Comparison of ENCODE assay signal across 12 mouse cellular contexts in the genomic region with DNA sequence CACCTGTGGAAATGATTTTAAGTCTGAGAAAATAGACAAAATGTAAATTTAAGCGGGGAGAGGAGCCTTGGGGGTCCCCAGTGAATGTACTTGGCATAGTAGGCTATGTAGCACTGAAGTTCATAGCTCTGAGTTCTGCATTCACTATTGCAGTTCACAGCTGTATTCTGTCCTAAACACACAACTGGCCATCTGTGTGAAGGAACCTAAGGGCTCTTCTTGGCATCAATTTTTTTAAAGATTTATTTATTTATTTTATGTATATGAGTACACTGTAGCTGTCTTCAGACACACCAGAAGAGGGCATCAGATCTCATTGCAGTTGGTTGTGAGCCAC.
DNase-seq lines count a peak whose midpoint lies in the region; ATAC-seq and TF ChIP-seq lines count a peak whose summit lies in the region.
"Had no signal": no experiment of that assay in that cellular context is flagged by ENCODE, and none has a peak within 500 bp of the region (broad histone marks: within the 10 kb centered on the region; RNA-seq: fewer than 3 reads in every experiment).

No protein-coding gene starts in this region.

- in situ Hi-C loops in CH12.LX (cut with MboI; ENCODE audit: low pct_ligation_motif_present, low pct_unique_long_range_greater_than_20kb, low sequenced_read_pairs) = loop anchor here (5.0 to 25.0 kb wide), 3 partner anchors 182 to 748 kb away; no protein-coding TSS in a partner anchor

- DNase-seq in CH12.LX (ENCODE audit: extremely low read depth) = no peak
- no peak for DNase-seq in hindbrain, embryonic 14.5 days (ENCODE audit: low spot score)
- DNase-seq in cerebellum, postnatal 10 days = no peak
- DNase-seq in thymus, adult 2 months = no peak

- no peak for TF ChIP-seq CTCF in intestine, postnatal 0 days (IDR thresholded peaks at IDR 0.05; ENCODE audit: low read depth)
- no peak for TF ChIP-seq CTCF in CH12.LX (conservative IDR thresholded peaks at IDR 0.05 in 1 of 2, IDR thresholded peaks at IDR 0.05 in 1 of 2; ENCODE audit: low read depth in 2 of 2, low read length in 2 of 2)
- no peak for TF ChIP-seq CTCF in thymus, adult 2 months (IDR thresholded peaks at IDR 0.05; ENCODE audit: borderline replicate concordance, control insufficient read depth, extremely low read depth, insufficient read depth, low read length, poor library complexity)

- 0 out of 2 replicates have a peak, but pooled peaks have one; percentile 17 for ATAC-seq in intestine, embryonic 15.5 days
- ATAC-seq in intestine, postnatal 0 days = no peak
- ATAC-seq in activated CD4-positive, CD25-positive, alpha-beta regulatory T cell, adult 4 months = peak; percentile 13
- peak; percentile 50; the same call in 1 of the 2 replicates for ATAC-seq in hindbrain, embryonic 14.5 days (ENCODE audit: low FRiP score)
- no peak for ATAC-seq in erythroblast, adult 5-6 weeks (replicated peaks; ENCODE audit: low FRiP score, poor library complexity, severe bottlenecking)
- ATAC-seq: liver, embryonic 12.5 days had no signal

- H3K9ac ChIP-seq in intestine, embryonic 15.5 days = no peak overlapping the region
- H3K9ac ChIP-seq in intestine, postnatal 0 days (ENCODE audit: low read depth, low read length) = no peak overlapping the region
- no peak overlapping the region for H3K9ac ChIP-seq in CH12.LX (ENCODE audit: insufficient read depth, low read depth)
- H3K9ac ChIP-seq in hindbrain, embryonic 14.5 days = no peak overlapping the region
- H3K9ac ChIP-seq: liver, embryonic 12.5 days had no signal

- H3K79me2 ChIP-seq in CH12.LX (replicated peaks; ENCODE audit: control insufficient read depth, extremely low read depth, insufficient read depth, poor library complexity, severe bottlenecking) = no peaks in the 10 kb centered on the region

- no peak overlapping the region for H3K4me3 ChIP-seq in intestine, embryonic 15.5 days (replicated peaks)
- no peak overlapping the region for H3K4me3 ChIP-seq in intestine, postnatal 0 days (ENCODE audit: low read depth, low read length)
- no peak overlapping the region for H3K4me3 ChIP-seq in CH12.LX (replicated peaks in 1 of 3; ENCODE audit: low read depth in 2 of 3, low read length in 2 of 3, poor library complexity in 1 of 3)
- H3K4me3 ChIP-seq in hindbrain, embryonic 14.5 days (replicated peaks; ENCODE audit: low read length) = no peak overlapping the region
- no peak overlapping the region for H3K4me3 ChIP-seq in thymus, adult 2 months (ENCODE audit: control insufficient read depth, insufficient read depth, low read length)
- H3K4me3 ChIP-seq: erythroblast, embryonic 14.5 days; gastrocnemius, adult 2 months; liver, embryonic 12.5 days had no signal

- H3K27me3 ChIP-seq in intestine, embryonic 15.5 days (replicated peaks) = no peaks in the 10 kb centered on the region
- H3K27me3 ChIP-seq in intestine, postnatal 0 days (replicated peaks; ENCODE audit: control insufficient read depth, insufficient read depth, low read length) = no peaks in the 10 kb centered on the region
- H3K27me3 ChIP-seq in CH12.LX (replicated peaks) = no peaks in the 10 kb centered on the region
- no peaks in the 10 kb centered on the region for H3K27me3 ChIP-seq in hindbrain, embryonic 14.5 days (ENCODE audit: control insufficient read depth, insufficient read depth, low read length)
- H3K27me3 ChIP-seq in thymus, adult 2 months (ENCODE audit: control insufficient read depth, insufficient read depth, low read length) = no peaks in the 10 kb centered on the region
- H3K27me3 ChIP-seq: liver, embryonic 12.5 days had no signal

- H3K4me1 ChIP-seq in intestine, embryonic 15.5 days (replicated peaks) = no peaks in the 10 kb centered on the region
- no peaks in the 10 kb centered on the region for H3K4me1 ChIP-seq in intestine, postnatal 0 days (replicated peaks; ENCODE audit: control insufficient read depth, insufficient read depth, low read length)
- H3K4me1 ChIP-seq in CH12.LX (ENCODE audit: control insufficient read depth in 1 of 2, insufficient read depth in 2 of 2) = peaks cover 9 to 40% of the 10 kb centered on the region in 2 experiments; a peak in 3 of 4 replicates
- no peaks in the 10 kb centered on the region for H3K4me1 ChIP-seq in hindbrain, embryonic 14.5 days (replicated peaks; ENCODE audit: control insufficient read depth, insufficient read depth, low read length)
- H3K4me1 ChIP-seq in thymus, adult 2 months (replicated peaks; ENCODE audit: control insufficient read depth, insufficient read depth, low read length) = no peaks in the 10 kb centered on the region
- H3K4me1 ChIP-seq: heart, embryonic 10.5 days had no signal

- TF ChIP-seq POLR2A in CH12.LX (IDR thresholded peaks at IDR 0.05; ENCODE audit: low read depth, low read length) = no peak
- no peak for TF ChIP-seq POLR2A in thymus, adult 2 months (IDR thresholded peaks at IDR 0.05; ENCODE audit: control insufficient read depth, extremely low read depth, insufficient read depth, low read length, poor library complexity)

- H3K36me3 ChIP-seq in intestine, embryonic 15.5 days = no peaks in the 10 kb centered on the region
- no peaks in the 10 kb centered on the region for H3K36me3 ChIP-seq in intestine, postnatal 0 days (ENCODE audit: control insufficient read depth, insufficient read depth)
- H3K36me3 ChIP-seq in CH12.LX (replicated peaks in 1 of 2; ENCODE audit: control insufficient read depth in 1 of 2, insufficient read depth in 1 of 2, low read length in 1 of 2) = peaks cover 0 to 4% of the 10 kb centered on the region in 2 experiments
- H3K36me3 ChIP-seq in hindbrain, embryonic 14.5 days (replicated peaks; ENCODE audit: control insufficient read depth, insufficient read depth) = no peaks in the 10 kb centered on the region
- no peaks in the 10 kb centered on the region for H3K36me3 ChIP-seq in thymus, adult 2 months (ENCODE audit: control insufficient read depth, insufficient read depth, low read length)
- H3K36me3 ChIP-seq: heart, embryonic 10.5 days; liver, embryonic 12.5 days had no signal

- no peak overlapping the region for H3K27ac ChIP-seq in intestine, embryonic 15.5 days
- H3K27ac ChIP-seq in intestine, postnatal 0 days (ENCODE audit: low read depth, low read length) = no peak overlapping the region
- H3K27ac ChIP-seq in CH12.LX (ENCODE audit: insufficient read depth, low read depth) = no peak overlapping the region
- no peak overlapping the region for H3K27ac ChIP-seq in hindbrain, embryonic 14.5 days
- H3K27ac ChIP-seq in thymus, adult 2 months (ENCODE audit: control insufficient read depth, insufficient read depth, low read length) = no peak overlapping the region
- H3K27ac ChIP-seq: gastrocnemius, adult 2 months; heart, embryonic 10.5 days; liver, embryonic 12.5 days had no signal

- no peak for TF ChIP-seq EP300 in CH12.LX (IDR thresholded peaks at IDR 0.05; ENCODE audit: low read length)

- H3K4me2 ChIP-seq in intestine, embryonic 15.5 days (replicated peaks) = no peak overlapping the region
- no peak overlapping the region for H3K4me2 ChIP-seq in intestine, postnatal 0 days (replicated peaks; ENCODE audit: low read depth)
- no peak overlapping the region for H3K4me2 ChIP-seq in CH12.LX (ENCODE audit: insufficient read depth, low read depth, poor library complexity, severe bottlenecking)
- H3K4me2 ChIP-seq in hindbrain, embryonic 14.5 days (replicated peaks) = no peak overlapping the region
- H3K4me2 ChIP-seq: liver, embryonic 12.5 days had no signal

- TF ChIP-seq RAD21 in CH12.LX (IDR thresholded peaks at IDR 0.05; ENCODE audit: low read depth, low read length) = no peak

- dilution Hi-C loops in CH12.LX (cut with MboI; ENCODE audit: extremely low pct_ligation_motif_present, extremely low pct_unique_long_range_greater_than_20kb, low sequenced_read_pairs) = no loop called here

- 7% methylated on average over 1 of the region's 1 CpGs for WGBS in intestine, embryonic 15.5 days
- 8% methylated on average over 1 of the region's 1 CpGs for WGBS in intestine, postnatal 0 days
- 0% methylated on average over 1 of the region's 1 CpGs for WGBS in hindbrain, embryonic 14.5 days
- 3% methylated on average over 1 of the region's 1 CpGs for WGBS in thymus, adult 2 months

- H3K9me3 ChIP-seq in intestine, embryonic 15.5 days = no peaks in the 10 kb centered on the region
- no peaks in the 10 kb centered on the region for H3K9me3 ChIP-seq in intestine, postnatal 0 days (ENCODE audit: control insufficient read depth)
- H3K9me3 ChIP-seq in CH12.LX (replicated peaks; ENCODE audit: low read length) = no peaks in the 10 kb centered on the region
- H3K9me3 ChIP-seq in hindbrain, embryonic 14.5 days (ENCODE audit: control insufficient read depth, low read length) = no peaks in the 10 kb centered on the region
- H3K9me3 ChIP-seq: heart, embryonic 10.5 days; liver, embryonic 12.5 days had no signal

TF ChIP-seq in CH12.LX, 34 proteins besides CTCF, POLR2A, EP300 and RAD21:
- no peak for TF ChIP-seq MXI1 (IDR thresholded peaks at IDR 0.05; ENCODE audit: low read depth, low read length)
- no peak for TF ChIP-seq USF2 (conservative IDR thresholded peaks at IDR 0.05; ENCODE audit: low read depth, low read length)
- TF ChIP-seq ELF1 (IDR thresholded peaks at IDR 0.05; ENCODE audit: low read depth, low read length) = no peak
- TF ChIP-seq CHD2 (IDR thresholded peaks at IDR 0.05; ENCODE audit: low read length) = 0 out of 2 replicates have a peak, but pooled peaks have one; percentile 20
- TF ChIP-seq MYC (IDR thresholded peaks at IDR 0.05; ENCODE audit: low read depth, low read length) = no peak
- TF ChIP-seq RCOR1 (conservative IDR thresholded peaks at IDR 0.05; ENCODE audit: low read depth, low read length) = no peak
- TF ChIP-seq UBTF (IDR thresholded peaks at IDR 0.05; ENCODE audit: low read depth, low read length) = no peak
- TF ChIP-seq TCF12 (IDR thresholded peaks at IDR 0.05; ENCODE audit: low read depth, low read length) = no peak

Comparison
In these comparisons a context has a peak if more than half of its experiments do, and no peak if none do; other contexts are left out.
1. ATAC-seq: peak in intestine, embryonic 15.5 days (single experiment), activated CD4-positive, CD25-positive, alpha-beta regulatory T cell, adult 4 months (single experiment) and hindbrain, embryonic 14.5 days (single experiment); none in intestine, postnatal 0 days (single experiment) and erythroblast, adult 5-6 weeks (single experiment).